13 mouse cellular contexts compared by ENCODE assay signal in the genomic region with DNA sequence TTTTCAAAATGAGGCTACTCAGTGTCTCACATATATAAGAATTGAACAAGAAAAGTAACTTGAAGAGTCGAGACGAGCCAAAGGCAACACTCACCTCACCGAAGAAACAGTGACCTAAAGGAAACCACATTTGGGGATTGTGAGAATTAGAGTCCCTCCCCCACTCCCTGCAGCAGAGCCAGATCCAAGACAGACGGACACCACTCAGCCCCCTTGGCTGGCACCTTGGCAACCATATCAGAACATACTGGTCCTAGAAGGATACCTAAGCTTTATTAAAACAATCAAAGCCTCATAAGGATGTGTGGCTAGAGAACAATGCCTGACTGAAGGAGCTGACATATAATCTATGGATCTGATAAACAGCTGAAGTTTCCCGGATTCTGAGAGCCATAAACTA.
DNase-seq lines count a peak whose midpoint lies in the region; ATAC-seq and TF ChIP-seq lines count a peak whose summit lies in the region.
"Had no signal": no experiment of that assay in that cellular context is flagged by ENCODE, and none has a peak within 500 bp of the region (broad histone marks: within the 10 kb centered on the region; RNA-seq: fewer than 3 reads in every experiment).

No protein-coding gene starts in this region.

- no peaks in the 10 kb centered on the region for H3K9me3 ChIP-seq in hindbrain, embryonic 10.5 days
- H3K9me3 ChIP-seq in hindbrain, postnatal 0 days (ENCODE audit: low read length), result no peaks in the 10 kb centered on the region
- no peaks in the 10 kb centered on the region for H3K9me3 ChIP-seq in forebrain, embryonic 15.5 days
- H3K9me3 ChIP-seq in limb, embryonic 13.5 days, result no peaks in the 10 kb centered on the region
- H3K9me3 ChIP-seq in neural tube, embryonic 12.5 days, result no peaks in the 10 kb centered on the region
- H3K9me3 ChIP-seq: hindbrain, embryonic 15.5 days; liver, embryonic 15.5 days had no signal

- TF ChIP-seq CTCF in hindbrain, postnatal 0 days (IDR thresholded peaks at IDR 0.05; ENCODE audit: low read depth), result no peak

- H3K27ac ChIP-seq in hindbrain, embryonic 10.5 days, result peak overlapping the region; percentile 45; the same call in 1 of the 2 replicates
- H3K27ac ChIP-seq in hindbrain, postnatal 0 days, result no peak overlapping the region
- peak overlapping the region; percentile 9; the same call in 1 of the 2 replicates for H3K27ac ChIP-seq in forebrain, embryonic 15.5 days (replicated peaks)
- H3K27ac ChIP-seq in limb, embryonic 13.5 days, result no peak overlapping the region
- H3K27ac ChIP-seq in neural tube, embryonic 12.5 days, result no peak overlapping the region
- H3K27ac ChIP-seq: liver, embryonic 15.5 days had no signal

- no peak for ATAC-seq in hindbrain, postnatal 0 days
- ATAC-seq in forebrain, embryonic 15.5 days (replicated peaks), result 0 out of 2 replicates have a peak, but pooled peaks have one; percentile 26
- ATAC-seq in limb, embryonic 13.5 days (ENCODE audit: low FRiP score, low read depth), result peak; percentile 44; the same call in 1 of the 2 replicates
- ATAC-seq in neural tube, embryonic 12.5 days (ENCODE audit: low FRiP score, low read depth), result peak; percentile 34; the same call in 1 of the 2 replicates
- ATAC-seq: activated CD4-positive, CD25-positive, alpha-beta regulatory T cell, adult 4 months had no signal

- 76% methylated on average over 5 of the region's 5 CpGs for WGBS in hindbrain, embryonic 10.5 days
- WGBS in hindbrain, postnatal 0 days, result 57% methylated on average over 5 of the region's 5 CpGs
- 65% methylated on average over 5 of the region's 5 CpGs for WGBS in forebrain, embryonic 15.5 days
- 18% methylated on average over 5 of the region's 5 CpGs for WGBS in limb, embryonic 13.5 days
- WGBS in neural tube, embryonic 12.5 days, result 30% methylated on average over 5 of the region's 5 CpGs

- H3K9ac ChIP-seq in hindbrain, postnatal 0 days (replicated peaks; ENCODE audit: low read length), result no peak overlapping the region
- no peak overlapping the region for H3K9ac ChIP-seq in forebrain, embryonic 15.5 days (replicated peaks)
- no peak overlapping the region for H3K9ac ChIP-seq in limb, embryonic 13.5 days
- H3K9ac ChIP-seq in neural tube, embryonic 12.5 days, result no peak overlapping the region
- H3K9ac ChIP-seq: hindbrain, embryonic 15.5 days; liver, embryonic 15.5 days had no signal

- H3K27me3 ChIP-seq in hindbrain, embryonic 10.5 days (ENCODE audit: insufficient read depth, poor library complexity, severe bottlenecking), result no peaks in the 10 kb centered on the region
- H3K27me3 ChIP-seq in hindbrain, postnatal 0 days (ENCODE audit: insufficient read depth, low read length), result no peaks in the 10 kb centered on the region
- H3K27me3 ChIP-seq in forebrain, embryonic 15.5 days, result no peaks in the 10 kb centered on the region
- 0 out of 2 replicates have a peak, but pooled peaks cover 5% of the 10 kb centered on the region for H3K27me3 ChIP-seq in limb, embryonic 13.5 days
- no peaks in the 10 kb centered on the region for H3K27me3 ChIP-seq in neural tube, embryonic 12.5 days (replicated peaks)
- H3K27me3 ChIP-seq: hindbrain, embryonic 15.5 days; liver, embryonic 15.5 days had no signal

- no peak overlapping the region for H3K4me3 ChIP-seq in hindbrain, embryonic 10.5 days
- no peak overlapping the region for H3K4me3 ChIP-seq in hindbrain, postnatal 0 days (ENCODE audit: low read length)
- H3K4me3 ChIP-seq in forebrain, embryonic 15.5 days, result no peak overlapping the region
- no peak overlapping the region for H3K4me3 ChIP-seq in limb, embryonic 13.5 days
- H3K4me3 ChIP-seq in neural tube, embryonic 12.5 days, result no peak overlapping the region
- H3K4me3 ChIP-seq: hindbrain, embryonic 15.5 days; liver, embryonic 15.5 days had no signal

- no peak for DNase-seq in hindbrain, embryonic 10.5 days (ENCODE audit: low spot score)
- no peak for DNase-seq in hindbrain, postnatal 0 days (ENCODE audit: low spot score)
- no peak for DNase-seq in ovary, adult 18-20 months (ENCODE audit: low spot score)
- no peak for DNase-seq in right cerebral cortex, adult 2 months (ENCODE audit: low spot score in 2 of 2)
- DNase-seq: cerebellum, adult 11-12 months; kidney, adult 2 months; lung, postnatal 14 days had no signal

- no peaks in the 10 kb centered on the region for H3K4me1 ChIP-seq in hindbrain, embryonic 10.5 days (replicated peaks)
- H3K4me1 ChIP-seq in hindbrain, postnatal 0 days (ENCODE audit: insufficient read depth, low read length), result no peaks in the 10 kb centered on the region
- H3K4me1 ChIP-seq in forebrain, embryonic 15.5 days, result peaks cover 15% of the 10 kb centered on the region
- peaks cover 16% of the 10 kb centered on the region for H3K4me1 ChIP-seq in limb, embryonic 13.5 days
- peaks cover 16% of the 10 kb centered on the region; the same call in 1 of the 2 replicates for H3K4me1 ChIP-seq in neural tube, embryonic 12.5 days
- H3K4me1 ChIP-seq: liver, embryonic 15.5 days had no signal

- H3K36me3 ChIP-seq in hindbrain, embryonic 10.5 days, result no peaks in the 10 kb centered on the region
- no peaks in the 10 kb centered on the region for H3K36me3 ChIP-seq in hindbrain, postnatal 0 days (ENCODE audit: insufficient read depth, low read length)
- no peaks in the 10 kb centered on the region for H3K36me3 ChIP-seq in forebrain, embryonic 15.5 days
- no peaks in the 10 kb centered on the region for H3K36me3 ChIP-seq in limb, embryonic 13.5 days
- no peaks in the 10 kb centered on the region for H3K36me3 ChIP-seq in neural tube, embryonic 12.5 days
- H3K36me3 ChIP-seq: hindbrain, embryonic 15.5 days; liver, embryonic 15.5 days had no signal

- H3K4me2 ChIP-seq in hindbrain, postnatal 0 days (ENCODE audit: low read depth, low read length), result no peak overlapping the region; the same call in 1 of the 2 replicates
- no peak overlapping the region for H3K4me2 ChIP-seq in forebrain, embryonic 15.5 days (replicated peaks)
- H3K4me2 ChIP-seq in limb, embryonic 13.5 days (replicated peaks), result no peak overlapping the region
- peak overlapping the region; percentile 53 for H3K4me2 ChIP-seq in neural tube, embryonic 12.5 days (replicated peaks)
- H3K4me2 ChIP-seq: liver, embryonic 15.5 days had no signal

Comparison
In these comparisons a context has a peak if more than half of its experiments do, and no peak if none do; other contexts are left out.
1. H3K27ac ChIP-seq: peak in hindbrain, embryonic 10.5 days (single experiment) and forebrain, embryonic 15.5 days (single experiment); none in hindbrain, postnatal 0 days (single experiment), limb, embryonic 13.5 days (single experiment) and neural tube, embryonic 12.5 days (single experiment).